Mouse (Mus musculus) cerebellum, postnatal 25 days (tissue): ENCODE data around the gene Exoc4.

Experiments
- DNase-seq, 2 experiments: peaks; one replicate each; pipeline ENCODE4 v3.0.0; 2021; ENCODE audit warnings: mixed read lengths in 2 of 2

Exoc4 gene

DNA sequence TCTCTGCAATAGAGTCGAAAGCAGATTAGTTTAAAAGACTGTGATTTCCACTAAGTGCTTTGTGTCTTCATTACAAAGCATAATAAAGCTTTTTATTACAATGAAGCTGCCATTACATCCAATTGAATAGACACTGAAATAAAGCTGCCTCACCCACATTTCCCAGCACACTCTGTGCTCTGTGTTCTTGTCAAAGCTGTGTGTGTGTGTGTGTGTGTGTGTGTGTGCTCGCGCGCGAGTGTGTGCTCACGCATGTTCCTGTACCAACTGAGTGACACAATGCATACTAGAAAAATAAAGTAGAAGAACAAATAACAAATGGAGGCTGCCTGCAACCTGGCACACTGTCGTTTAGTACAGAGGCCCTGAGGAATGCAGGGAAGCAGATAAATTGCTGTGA is 706.6 kb downstream of the Exoc4 start:
- no peak for DNase-seq

- no peak for DNase-seq
These were observed 709.4 kb downstream of the Exoc4 start for GRCm38 (mm10) chr6:33958281-33958680.

DNA sequence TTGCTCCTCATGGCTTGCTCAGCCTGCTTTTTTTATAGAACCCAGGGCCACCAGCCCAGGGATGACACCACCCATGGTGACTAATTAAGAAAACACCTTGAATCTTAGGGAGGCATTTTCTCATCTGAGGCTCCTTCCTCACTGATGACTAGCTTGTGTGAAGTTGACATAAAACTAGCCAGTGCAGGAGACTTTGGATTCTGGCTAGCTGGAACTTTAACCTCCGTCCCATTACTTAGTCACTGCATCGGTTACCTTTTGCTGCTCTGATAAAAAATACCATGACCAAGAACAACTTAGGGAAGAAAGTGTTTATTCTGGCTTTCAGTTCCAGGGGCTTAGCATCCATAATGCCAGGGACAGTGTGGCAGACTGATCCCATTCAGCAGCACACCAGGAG is 711.9 kb downstream of the Exoc4 start:
- DNase-seq, result no peak

DNA sequence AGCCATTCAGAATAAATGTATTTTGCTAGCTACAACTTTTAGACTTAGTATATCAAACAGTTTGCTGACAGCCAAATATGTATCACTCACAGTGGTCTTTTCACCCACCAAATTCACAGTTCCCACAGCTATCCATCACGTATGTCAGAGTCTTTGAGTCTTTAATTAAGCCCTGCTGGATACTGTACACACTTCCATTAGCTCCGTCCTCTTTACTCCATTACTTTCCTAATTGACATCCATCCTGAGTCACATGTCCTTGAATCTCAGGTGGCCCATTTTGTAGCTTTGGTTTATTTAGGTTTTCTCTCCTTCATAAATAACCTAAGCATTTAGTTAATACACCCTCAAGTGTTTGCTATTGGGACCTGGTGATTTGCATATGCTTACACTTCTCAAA is 714.2 kb downstream of the Exoc4 start:
- DNase-seq, result no peak

DNA sequence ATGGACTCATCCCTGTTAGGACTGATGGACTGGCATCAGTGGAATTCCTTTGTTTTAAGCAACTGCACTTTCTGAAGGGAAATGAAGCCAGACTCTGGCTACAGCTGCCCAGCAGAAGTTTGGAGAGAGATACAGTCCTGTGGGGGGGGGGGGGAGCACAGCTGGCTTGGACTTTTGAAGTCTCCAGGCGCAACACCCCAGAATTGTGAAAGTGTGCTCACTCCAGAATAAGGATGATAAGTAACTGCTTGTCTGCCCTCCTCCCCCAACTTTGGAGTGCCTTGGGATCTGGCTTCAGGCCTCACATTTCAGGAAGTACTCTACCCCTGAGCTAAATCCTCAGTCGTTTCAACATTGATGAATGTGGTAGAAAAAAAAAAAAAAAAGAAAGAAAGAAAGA is 716.7 kb downstream of the Exoc4 start:
- no peak for DNase-seq

- DNase-seq, result peak; percentile 41 to 64
These were observed 719.9 kb downstream of the Exoc4 start for GRCm38 (mm10) chr6:33968746-33969145.

GRCm38 (mm10) chr6:33972801-33973200 is 723.9 kb downstream of the Exoc4 start:
- DNase-seq, result no peak

GRCm38 (mm10) chr6:33976576-33976975 is 727.7 kb downstream of the Exoc4 start:
- DNase-seq, result no peak

DNA sequence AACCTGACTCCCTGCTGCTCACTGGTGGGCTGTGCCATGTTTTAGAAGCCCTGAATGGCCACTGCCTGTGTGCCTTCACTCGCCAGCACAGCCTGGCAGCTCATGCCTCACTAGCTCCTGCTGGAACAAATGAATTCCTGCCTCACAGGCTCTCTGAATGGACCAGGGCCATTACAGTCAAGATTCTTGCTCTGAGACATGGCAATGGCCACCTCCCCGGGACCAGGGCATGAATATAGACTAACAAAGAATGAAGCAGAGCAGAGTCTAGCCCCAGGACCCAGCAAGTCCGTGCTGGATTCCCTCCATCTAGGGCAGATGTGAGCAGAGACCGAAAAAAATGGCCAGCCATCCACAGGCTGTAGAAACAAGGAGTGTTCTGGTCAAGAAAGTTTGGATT is 728.6 kb downstream of the Exoc4 start:
- peak in 1 of 2 experiments; percentile 14 for DNase-seq

DNA sequence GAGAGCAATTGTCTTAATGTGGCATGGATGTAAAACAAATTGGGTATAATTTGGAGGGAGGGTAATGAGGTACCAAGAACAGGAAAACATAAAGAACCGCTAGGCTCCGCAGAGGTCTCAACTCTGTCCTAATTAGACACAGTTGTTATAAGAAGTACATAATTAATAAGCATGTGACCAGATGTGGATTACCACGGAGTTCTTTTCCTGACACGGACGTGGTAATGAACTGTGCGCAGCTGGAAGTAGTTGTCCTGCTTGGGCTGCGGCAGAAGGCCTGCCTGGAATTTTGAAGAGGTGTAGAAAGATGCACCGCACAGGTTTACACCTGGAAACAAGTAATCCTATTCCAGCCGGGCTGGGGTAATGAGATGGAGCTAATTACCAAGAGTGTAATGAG is 729.0 kb downstream of the Exoc4 start:
- no peak for DNase-seq

- DNase-seq, result no peak
These were observed 733.8 kb downstream of the Exoc4 start for GRCm38 (mm10) chr6:33982709-33983108.

DNA sequence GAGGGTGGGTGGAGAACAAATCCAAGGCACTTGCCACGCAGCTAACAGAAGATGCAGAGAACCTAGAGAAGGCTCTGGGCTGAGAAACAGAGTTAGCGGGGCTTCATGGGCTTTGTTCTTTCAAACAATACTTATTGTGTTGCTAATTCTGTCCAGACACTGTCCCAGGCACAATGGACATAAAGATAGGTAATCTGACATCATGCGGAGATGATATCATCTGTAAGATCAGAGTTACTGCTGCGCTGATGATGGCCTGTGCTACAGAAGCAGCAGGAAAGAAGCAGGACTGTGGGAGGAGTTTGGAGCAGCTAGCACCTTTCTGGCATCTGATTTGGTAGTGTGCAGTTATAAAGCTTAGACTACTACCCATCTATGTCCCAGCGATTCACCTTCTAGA is 738.2 kb downstream of the Exoc4 start:
- DNase-seq, result no peak

- DNase-seq, result no peak
These were observed 743.5 kb downstream of the Exoc4 start for GRCm38 (mm10) chr6:33992213-33993034.

GRCm38 (mm10) chr6:33993842-33994241 is 745.0 kb downstream of the Exoc4 start:
- no peak for DNase-seq

- DNase-seq, result no peak
These were observed 749.7 kb downstream of the Exoc4 start for GRCm38 (mm10) chr6:33998590-33998989.

GRCm38 (mm10) chr6:33999530-33999929 is 750.6 kb downstream of the Exoc4 start:
- no peak for DNase-seq

- DNase-seq, result peak in 1 of 2 experiments; percentile 16
These were observed 751.8 kb downstream of the Exoc4 start for GRCm38 (mm10) chr6:34000644-34001043.

- DNase-seq, result no peak
These were observed 754.1 kb downstream of the Exoc4 start for GRCm38 (mm10) chr6:34003033-34003432.

DNA sequence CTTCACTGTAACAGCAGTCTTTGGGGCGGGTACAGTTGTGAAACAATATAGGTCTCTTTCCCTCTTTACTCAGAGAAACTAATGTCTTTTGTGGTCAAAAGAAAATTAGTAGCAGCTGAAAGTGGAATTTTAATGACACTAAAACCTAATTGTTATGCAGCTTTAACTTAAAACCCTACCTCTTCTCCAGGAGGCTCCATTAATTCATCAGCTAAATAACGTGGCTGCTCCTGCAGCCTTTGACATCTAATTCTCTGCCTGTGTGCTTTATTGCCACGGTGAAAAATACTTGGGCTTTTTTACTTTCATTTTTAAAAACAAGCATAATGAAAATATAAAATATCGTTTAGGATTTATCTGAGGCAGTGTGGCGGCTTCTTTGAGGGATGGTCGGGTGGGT is 764.6 kb downstream of the Exoc4 start:
- DNase-seq, result no peak
